Mouse (Mus musculus): Measurements from ENCODE around the gene Uxs1.

Uxs1 gene

DNA sequence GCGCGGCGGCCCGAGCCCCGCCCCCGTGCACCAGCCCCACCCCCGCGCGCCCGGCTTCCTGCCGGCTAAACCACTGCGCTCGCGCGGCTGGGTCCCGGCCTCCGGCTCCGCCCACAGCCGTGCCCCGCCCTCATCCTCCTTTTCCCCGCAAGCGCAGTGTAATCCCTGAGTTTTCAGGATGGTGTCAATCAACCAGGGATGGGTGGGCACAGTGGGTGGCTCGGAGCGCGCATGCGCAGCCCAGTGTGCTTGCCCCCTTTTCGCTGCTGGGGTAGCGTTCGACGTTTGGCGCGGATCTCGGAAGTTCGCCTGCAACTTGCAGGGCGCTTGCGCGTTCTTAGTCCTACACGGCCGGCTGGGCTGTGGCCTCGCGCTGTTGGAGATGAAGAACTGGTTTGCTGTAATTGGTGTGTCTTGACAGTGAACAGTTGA, at the start of gene Uxs1:
Uxs1 (minus strand) TSS at position 38 of the 432 bp plus-strand sequence.
- DNase-seq (ENCODE audit: low spot score in 2 of 2): peak; percentile 93 to 98

DNA sequence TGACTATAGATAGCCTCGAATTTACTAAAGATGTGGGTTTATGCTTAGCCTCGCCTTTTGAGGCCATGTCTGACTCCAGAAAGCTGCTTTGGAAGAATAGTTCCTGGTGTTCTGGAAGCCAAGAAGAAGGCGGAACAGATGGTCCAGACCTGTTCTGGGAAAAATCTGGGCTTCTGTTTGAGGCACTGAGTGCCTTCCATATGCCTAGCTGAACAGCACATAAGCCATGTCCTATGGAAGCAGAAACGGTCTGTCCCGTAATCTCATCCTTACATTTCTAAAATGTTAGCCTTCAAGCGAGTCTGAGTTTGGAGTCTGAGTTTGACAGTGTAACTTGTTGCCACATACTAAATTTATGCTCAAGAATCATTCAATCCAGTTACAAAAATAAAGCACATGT, 49.6 kb upstream of the Uxs1 start:
- no peak for DNase-seq (ENCODE audit: low spot score in 2 of 2)

DNA sequence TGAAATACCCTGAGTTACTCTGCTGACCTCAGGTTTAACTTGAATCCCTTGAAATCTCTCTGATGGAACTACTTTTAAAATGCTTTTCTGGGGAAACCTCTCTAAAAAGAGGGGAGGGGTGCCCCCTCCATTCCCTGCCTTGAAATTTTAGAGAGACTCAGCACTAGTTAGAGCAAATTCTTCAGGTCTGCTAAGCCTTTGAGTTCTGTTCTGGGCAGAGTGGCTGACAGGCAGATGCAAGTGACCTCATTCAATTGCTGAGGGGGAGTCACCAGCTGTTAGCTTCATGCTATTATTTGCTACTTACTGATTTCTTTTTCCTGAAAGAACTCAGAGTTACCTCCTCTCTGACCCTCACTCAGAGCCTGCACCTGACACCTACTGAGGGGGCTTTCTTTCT, 43.5 kb upstream of the Uxs1 start:
- DNase-seq (ENCODE audit: low spot score in 2 of 2): no peak

DNA sequence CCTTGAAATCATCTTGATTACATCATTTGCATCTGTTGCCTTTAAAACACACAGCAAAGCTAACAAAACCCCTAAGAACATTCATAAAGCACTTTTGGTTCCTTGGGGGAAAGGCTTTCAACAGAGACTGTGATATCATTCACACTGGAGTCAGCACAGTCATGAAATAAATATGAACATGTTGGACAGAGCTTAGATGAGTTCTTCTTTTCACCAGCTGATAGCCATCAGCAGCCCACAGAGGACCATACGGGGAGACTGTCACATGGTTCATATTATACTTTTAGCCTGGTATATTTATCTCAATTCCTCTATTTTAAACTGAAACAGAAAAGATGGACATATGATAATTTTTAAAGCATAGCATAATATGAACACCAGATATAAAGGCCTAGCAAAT, 40.9 kb upstream of the Uxs1 start:
- DNase-seq (ENCODE audit: low spot score in 2 of 2): no peak

DNA sequence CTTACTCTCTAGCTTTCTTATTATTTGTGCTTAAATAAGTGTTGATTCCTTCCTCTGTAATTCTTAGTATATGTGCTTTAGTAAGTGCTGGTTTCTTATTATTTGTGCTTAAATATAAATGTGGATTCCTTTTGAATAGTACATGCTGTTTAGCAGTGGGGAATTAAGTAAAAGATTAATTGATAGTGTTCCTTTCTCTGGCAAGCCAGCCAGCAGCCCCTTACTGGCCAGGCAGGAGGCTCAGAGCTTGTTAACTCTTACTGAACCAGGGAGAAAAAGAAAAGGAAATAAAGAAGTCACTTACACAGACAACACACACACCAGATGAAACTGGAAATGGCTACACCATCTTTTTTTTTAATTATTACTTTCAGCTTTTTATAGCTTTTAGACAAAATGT, 37.2 kb upstream of the Uxs1 start:
- DNase-seq (ENCODE audit: low spot score in 2 of 2): no peak

DNA sequence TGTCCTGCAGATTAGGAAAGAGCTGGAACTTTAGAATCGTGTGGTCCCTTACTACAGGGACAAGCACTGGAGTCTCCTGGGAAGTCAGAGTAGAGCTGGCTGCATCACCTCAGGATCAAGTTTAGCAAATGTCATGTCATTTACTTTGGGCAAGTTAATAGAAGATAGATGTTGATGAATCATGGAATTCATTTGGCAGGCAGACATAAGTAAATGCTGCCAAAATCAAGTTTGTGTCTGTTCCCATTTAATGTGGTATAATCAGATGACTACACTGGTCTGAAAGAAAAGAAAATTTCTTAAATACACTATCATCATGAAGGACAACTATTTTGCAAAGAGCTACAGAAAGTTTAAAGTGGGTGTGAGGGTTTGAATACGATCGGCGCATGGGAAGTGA, 35.0 kb upstream of the Uxs1 start:
- DNase-seq (ENCODE audit: low spot score in 2 of 2): no peak

DNA sequence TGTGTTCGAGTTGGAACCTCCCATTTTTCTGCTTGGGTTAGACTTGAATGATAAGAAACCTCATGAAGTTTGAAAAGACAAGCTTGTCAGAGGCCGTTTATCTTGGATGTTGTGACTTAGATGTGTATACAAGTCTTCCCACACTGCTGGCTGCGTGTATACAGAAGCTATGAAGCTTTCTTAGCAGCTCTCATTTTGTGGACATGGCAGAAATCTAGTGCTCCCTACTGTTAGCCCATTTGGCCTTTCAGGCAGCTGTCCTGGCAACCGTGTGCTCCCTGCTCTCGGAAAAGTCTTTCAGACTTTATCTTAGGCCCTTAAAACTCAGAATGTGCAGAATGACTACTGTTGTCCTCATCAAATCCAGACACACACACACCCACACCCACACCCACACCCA, 31.4 kb upstream of the Uxs1 start:
- DNase-seq (ENCODE audit: low spot score in 2 of 2): no peak

DNA sequence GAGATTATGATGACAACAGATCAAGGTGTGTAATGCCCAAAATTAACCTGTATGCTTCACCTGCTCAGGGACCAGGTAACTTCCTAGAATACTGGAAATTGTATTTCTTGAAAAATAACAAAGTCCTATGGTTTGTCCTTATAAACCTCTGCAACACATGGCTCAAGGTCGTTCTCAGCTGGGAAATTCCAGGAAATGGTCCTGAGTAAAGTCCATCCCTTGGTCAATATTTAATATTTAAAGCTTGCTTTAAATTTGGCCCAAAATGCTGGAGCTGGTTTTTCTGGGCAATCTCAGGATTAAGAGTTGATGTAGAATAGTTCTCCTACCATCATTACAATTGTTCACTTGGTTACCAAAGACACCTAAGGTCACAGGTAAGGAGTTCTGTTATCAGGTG, 30.1 kb upstream of the Uxs1 start:
- no peak for DNase-seq (ENCODE audit: low spot score in 2 of 2)

DNA sequence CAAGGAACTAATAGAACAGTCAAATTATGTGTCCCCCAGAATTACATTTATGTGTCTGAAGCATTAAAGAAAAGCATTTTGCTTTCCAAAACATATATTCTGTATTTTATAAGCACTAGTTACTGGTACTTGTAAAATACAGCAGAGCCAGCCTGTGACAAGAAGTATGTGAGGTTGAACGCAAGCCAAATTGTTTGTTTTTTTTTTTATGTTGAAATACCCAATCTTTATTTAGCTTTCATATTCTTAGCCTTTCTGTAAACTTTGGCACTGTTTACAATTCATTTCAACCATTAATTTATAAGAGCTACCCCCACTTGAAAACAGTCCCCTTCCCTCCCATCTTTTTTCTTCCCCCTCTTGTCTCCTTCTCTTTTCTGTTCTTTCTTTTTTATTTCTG, 28.0 kb upstream of the Uxs1 start:
- DNase-seq (ENCODE audit: low spot score in 2 of 2): no peak

DNA sequence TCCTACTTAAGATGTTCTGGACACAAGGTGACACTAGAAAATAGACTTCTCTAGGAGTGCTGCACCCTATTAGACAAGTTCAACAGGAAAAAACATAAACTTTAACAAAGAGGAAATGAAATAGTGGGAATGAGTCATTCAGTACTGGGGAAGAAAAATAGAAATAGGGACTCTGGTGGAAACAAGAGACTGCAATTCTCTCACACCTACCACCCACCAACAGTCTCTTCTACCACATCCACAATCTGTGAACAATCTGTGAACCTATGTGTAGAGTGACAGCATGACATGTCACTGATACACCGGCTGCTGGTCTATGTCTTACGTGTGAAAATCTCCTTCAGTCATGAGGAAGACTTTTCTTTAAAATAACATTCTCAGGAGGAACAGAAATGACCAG, 15.8 kb upstream of the Uxs1 start:
- no peak for DNase-seq (ENCODE audit: low spot score in 2 of 2)

DNA sequence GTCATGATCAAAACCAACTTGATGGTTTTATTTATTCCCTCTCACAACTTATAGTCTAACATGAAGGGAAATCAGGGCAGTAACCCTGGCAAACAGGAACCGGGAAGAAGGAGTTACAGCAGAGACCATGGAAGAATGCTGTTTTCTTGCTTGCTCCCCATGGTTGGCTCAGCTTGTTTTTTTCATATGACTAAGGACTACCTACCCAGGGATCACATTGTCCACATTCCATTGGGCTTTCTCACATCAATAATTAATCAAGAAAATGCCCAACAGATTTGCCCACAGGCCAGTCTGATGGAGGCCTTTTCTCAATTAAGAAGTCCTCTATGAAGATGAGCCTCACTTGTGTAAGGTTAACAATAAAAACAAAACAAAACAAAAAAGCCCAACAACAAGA, 9.6 kb upstream of the Uxs1 start:
- DNase-seq (ENCODE audit: low spot score in 2 of 2): no peak

DNA sequence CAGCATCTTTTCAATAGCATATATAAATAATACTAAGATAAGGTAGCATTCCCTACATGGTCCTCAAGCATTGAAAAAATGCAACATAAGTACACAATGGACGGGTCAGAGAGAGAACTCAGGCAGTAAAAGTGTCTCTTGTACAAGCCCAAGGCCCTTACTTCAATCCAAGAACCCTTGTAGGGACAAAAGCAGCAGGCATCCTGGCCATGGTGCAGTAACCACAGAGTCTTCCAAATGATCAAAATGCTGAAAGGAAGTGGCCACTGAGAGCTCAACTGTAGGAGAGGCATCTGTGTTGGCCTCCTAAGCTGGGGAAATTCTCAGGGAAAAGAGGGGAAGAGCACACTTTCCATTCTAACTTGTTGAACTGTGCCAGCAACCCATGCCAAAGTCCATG, 2.5 kb upstream of the Uxs1 start:
- DNase-seq (ENCODE audit: low spot score in 2 of 2): no peak

DNA sequence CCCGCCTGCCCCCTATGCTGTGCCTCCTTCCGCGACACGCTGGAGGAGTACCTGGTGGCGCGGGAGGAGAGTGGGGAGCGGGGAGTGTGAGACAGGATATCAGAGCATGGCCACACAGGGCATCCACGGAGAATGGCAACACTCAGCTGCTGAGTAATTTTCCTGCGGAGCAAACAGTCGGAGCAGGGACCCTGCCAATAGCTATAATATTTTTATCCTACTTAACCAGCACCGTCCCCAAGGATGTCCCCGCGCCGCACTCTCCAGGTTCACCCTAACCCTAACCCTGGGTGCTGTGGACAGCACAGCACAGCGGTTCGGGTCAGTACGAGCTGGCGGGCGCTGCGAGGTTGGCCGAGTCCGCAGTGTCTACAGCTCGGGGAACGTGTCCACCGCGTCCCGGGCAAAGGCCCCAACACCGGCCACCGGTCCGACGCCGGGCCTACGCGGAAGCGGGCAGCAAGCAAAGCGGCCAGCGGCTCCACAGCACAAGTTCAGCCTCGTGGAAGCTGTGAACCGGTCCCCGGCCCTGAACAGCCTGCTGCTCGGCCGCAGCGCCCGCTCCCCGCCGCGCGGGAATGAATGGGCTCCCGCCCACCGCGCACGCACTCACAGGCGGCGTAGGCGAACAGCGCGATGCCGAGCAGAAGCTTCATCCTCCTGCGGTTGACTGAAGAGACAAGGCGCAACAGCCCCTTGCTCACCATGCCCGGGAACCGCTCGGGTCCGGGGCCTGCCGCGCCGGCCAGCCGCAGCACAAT, 418 bp downstream of the Uxs1 start:
- DNase-seq (ENCODE audit: low spot score in 2 of 2): peak; percentile 10 to 66

DNA sequence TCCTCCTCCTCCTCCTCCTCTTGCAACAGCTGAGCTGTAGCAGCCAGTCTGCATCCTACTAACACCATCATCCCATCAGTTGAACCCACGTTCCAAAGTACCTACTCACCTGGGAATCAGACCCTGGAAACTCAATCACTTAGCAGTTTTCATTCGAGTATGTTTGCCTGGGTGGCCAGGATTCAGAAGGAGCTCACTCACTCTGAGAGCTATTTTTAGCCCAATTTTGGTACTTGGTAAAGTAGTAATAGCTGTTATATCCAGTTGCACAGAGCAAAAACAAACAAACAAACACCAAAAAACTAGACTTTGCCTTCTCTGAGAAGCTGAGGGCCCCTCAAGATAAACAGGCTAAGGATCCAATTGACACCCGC, 985 bp downstream of the Uxs1 start:
- no peak for DNase-seq (ENCODE audit: low spot score in 2 of 2)

DNA sequence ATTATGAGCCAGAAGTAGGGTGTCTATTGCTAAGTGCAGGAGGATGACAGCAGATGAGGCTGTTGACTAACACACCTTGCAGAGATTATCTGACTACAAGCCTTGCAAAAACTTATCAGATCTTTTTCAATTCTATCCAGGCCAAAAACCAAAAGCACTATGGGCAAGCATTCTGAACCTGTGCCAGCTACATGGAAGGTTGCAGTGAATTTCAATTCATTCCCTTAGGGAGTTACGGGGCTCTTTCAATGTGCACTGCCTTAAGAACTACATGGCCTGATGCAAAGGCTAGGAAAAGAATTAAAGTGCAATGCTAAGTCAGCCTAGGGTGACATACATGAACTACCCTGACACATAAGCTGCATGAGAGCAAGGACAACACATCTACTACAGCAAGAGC, 4.2 kb downstream of the Uxs1 start:
- DNase-seq (ENCODE audit: low spot score in 2 of 2): no peak

DNA sequence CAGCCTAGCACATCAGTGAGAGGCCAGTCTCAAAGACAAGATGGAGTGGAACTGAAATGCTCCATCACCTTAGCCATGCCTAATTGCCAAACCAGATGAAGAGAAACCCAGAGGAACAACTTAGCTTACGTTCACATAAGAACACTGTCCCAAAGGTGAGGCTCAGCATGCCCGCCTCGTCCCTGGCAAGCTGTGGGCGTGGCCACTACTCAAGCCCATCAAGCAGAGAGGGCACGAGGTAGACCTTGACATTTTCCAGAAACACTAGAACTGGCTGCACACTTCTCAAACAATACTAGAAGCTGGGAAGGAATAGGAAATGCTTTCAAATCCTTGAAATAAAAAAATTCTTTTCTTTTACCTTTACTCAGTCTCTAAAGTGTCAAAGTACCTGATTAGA, 5.0 kb downstream of the Uxs1 start:
- DNase-seq (ENCODE audit: low spot score in 2 of 2): no peak

DNA sequence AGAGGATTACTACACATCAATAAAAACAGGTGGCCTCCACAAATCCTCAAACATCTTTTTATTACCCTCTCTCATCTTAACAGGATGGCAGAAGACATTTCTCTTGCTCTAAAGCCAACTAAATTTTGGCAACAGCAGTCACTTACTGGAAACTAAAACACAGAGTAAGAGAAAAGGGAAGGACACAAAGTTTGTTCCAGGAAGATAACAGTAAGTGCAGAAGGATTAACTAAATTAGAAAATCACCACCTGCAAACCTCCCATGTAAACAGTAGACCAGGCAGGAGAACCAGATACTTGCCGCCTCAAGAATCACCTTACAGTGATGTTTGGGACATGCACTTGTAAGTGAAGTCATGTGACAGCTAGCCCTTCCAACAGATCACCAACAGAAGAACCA, 5.8 kb downstream of the Uxs1 start:
- no peak for DNase-seq (ENCODE audit: low spot score in 2 of 2)

DNA sequence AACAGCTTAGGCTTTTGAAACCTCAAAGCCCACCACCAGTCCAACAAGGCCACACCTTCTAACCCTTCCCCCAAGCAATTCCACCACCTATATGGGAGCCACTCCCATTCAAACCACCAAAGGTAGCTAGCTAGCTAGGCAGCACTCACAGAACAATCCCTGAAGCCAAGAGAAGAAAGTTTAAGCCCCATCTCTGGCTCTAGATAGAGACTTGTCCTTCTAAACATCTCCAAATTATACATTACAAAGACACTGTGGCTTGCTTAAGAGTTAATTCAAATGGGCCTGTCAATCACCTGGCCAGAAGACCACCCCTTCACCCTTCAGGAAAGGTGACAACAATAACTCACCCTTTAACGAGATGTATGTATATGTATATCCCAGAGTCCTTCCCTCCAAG, 7.0 kb downstream of the Uxs1 start:
- DNase-seq (ENCODE audit: low spot score in 2 of 2): no peak

DNA sequence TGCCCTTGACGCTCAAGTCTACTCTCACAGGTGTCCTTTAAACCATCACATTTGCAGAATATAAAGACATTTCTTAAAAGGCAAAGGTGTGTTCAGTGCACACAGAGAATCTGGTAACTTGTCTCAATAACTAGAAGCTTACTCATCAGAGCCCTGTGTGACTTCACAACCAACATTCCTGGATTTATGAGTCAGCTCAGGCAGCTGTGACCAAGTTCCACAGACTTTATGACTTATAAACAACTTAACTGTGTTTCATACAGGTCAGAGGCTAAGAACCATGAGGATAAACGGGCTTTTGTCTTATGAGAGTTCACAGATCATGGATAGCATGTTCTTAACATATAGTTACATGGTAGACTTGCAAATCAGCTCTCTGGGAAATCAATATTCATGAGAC, 8.5 kb downstream of the Uxs1 start:
- DNase-seq (ENCODE audit: low spot score in 2 of 2): no peak

DNA sequence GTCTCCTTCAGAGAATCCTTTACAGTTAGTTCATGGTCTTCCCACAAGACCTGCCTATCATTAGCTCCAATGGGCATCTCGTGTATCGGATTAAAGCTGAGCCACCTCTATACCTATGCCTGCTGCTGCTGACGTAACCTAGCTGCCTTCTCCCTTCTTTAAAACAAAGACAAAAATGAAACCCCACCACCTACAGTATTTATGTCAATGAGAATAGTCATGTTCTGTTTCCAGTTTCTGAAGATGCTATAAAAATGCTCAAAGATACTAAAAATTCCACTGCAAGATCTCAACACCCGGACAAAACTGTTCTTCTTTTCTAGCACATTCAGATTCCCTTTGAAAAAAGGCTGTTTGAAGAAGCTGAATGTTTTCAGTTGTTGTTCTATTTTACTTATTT, 9.2 kb downstream of the Uxs1 start:
- DNase-seq (ENCODE audit: low spot score in 2 of 2): no peak

DNA sequence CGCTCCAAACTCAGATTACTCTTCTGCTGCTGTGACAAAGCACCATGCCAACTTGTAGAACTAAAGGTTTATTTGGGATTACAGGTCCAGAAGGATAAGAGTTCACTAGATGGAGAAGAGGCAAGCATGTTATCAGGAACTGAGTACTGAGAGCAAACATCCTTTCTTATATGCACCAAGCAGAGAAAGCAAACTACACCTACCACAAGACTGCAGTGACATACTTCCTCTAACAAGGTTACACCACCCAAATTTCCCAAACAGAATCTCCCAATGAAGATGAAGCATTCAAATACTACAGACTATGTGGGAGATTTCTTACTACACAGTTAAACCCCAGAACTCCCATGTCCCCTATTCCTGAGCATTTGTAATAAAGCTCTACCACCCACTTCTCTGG, 15.8 kb downstream of the Uxs1 start:
- no peak for DNase-seq (ENCODE audit: low spot score in 2 of 2)

DNA sequence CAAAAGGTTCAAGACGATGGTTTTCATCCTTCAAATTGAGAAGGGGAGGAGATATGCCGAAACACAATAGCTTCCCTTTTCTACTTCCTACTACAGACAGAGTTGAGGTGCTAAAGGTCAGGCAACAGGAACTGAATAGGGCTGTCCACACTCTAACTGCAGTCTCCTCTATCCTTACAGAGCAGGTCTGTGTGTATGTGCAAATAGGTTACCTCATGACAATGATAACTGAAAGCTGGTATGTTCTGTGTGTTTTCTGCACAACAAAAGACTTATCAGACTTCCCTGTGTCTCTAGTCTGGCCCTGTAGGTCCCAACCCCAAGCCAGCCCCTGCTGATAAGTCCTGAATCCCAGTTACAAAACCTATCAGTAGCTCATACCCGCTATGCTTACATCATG, 16.5 kb downstream of the Uxs1 start:
- no peak for DNase-seq (ENCODE audit: low spot score in 2 of 2)

DNA sequence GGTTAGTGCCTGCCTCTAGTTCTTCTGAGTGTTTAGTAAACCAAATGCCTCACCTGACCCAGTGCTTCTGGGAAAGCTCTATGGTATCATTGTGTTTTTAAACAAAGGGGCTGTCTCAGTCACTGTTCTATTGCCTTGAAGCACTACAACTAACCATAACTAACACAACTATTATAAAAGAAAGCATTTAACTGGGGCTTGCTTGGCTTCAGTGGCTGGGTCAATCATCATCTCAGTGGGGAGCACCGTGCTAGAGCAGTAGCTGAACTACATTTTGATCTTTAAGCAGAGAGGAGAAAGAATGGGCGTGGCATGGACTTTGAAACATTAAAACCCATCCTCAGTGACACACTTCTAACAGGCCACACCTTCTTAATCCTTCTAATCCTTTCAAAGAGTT, 18.2 kb downstream of the Uxs1 start:
- no peak for DNase-seq (ENCODE audit: low spot score in 2 of 2)

DNA sequence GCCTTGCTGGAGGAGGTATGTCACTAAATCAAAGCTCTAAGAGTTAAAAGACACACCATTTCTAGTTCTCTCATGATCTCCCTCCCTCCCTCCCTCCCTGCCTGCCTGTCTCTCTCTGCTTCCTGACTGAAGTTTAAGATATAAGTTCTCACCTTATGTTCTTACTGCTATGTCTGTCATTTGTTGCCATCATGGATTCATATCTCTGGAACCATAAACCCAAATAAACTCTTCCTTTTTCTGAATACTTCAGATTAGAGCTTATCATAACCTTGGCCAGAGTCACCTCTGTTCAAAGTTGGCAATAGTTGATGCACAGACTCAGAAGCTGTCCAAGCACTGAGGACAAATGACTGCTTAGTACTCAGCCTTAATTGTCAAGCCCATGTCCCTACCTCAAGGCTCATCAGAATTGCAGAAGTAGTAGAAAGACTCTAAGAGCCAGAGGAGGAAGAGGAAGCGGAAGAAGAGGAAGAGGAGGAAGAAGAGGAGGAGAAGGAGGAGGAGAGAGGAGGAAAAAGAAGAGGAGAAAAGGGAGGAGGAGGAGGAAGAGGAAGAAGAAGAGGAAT, 23.6 kb downstream of the Uxs1 start:
- no peak for DNase-seq (ENCODE audit: low spot score in 2 of 2)

Data from urinary bladder, adult 18-20 months (tissue).